9 mouse cellular contexts compared by ENCODE assay signal in genomic region chr2:32661509-32662107, GRCm38 (mm10). TPM values are rescaled to one million over a fixed set of nuclear protein-coding genes. Genes with fewer than 3 reads are reported as not detected.
DNase-seq lines count a peak whose midpoint lies in the region; ATAC-seq lines count a peak whose summit lies in the region.
"Had no signal": no experiment of that assay in that cellular context is flagged by ENCODE, and none has a peak within 500 bp of the region (broad histone marks: within the 10 kb centered on the region; RNA-seq: fewer than 3 reads in every experiment).

No protein-coding gene starts in this region.

- H3K4me2 ChIP-seq in embryonic facial prominence, embryonic 13.5 days: no peak overlapping the region
- H3K4me2 ChIP-seq in kidney, embryonic 14.5 days (replicated peaks; ENCODE audit: low read depth, low read length): no peak overlapping the region
- no peak overlapping the region for H3K4me2 ChIP-seq in midbrain, embryonic 14.5 days (ENCODE audit: low read length)

- H3K36me3 ChIP-seq in embryonic facial prominence, embryonic 13.5 days: peaks cover 9% of the 10 kb centered on the region; the same call in 1 of the 2 replicates
- no peaks in the 10 kb centered on the region; the same call in 1 of the 2 replicates for H3K36me3 ChIP-seq in kidney, embryonic 14.5 days (ENCODE audit: control insufficient read depth, insufficient read depth, low read length)
- H3K36me3 ChIP-seq in midbrain, embryonic 14.5 days (ENCODE audit: control insufficient read depth, insufficient read depth, low read length): no peaks in the 10 kb centered on the region

- DNase-seq in adrenal gland, adult (ENCODE audit: inconsistent age in 2 of 2, low spot score in 1 of 2): peak; percentile 78 to 82
- no peak for DNase-seq in adrenal gland, postnatal 4 days (ENCODE audit: low spot score in 2 of 2)
- peak; percentile 86 for DNase-seq in lung, postnatal 36 days
- DNase-seq in midbrain, embryonic 14.5 days: no peak
- DNase-seq in thymus, postnatal 14 days: no peak
- DNase-seq in right cerebral cortex, postnatal 36 days (ENCODE audit: low spot score in 2 of 2): no peak

- 36% methylated on average over 7 of the region's 7 CpGs for WGBS in embryonic facial prominence, embryonic 13.5 days
- WGBS in kidney, embryonic 14.5 days: 48% methylated on average over 7 of the region's 7 CpGs
- 65% methylated on average over 7 of the region's 7 CpGs for WGBS in midbrain, embryonic 14.5 days

- H3K9me3 ChIP-seq in embryonic facial prominence, embryonic 13.5 days: no peaks in the 10 kb centered on the region
- no peaks in the 10 kb centered on the region for H3K9me3 ChIP-seq in kidney, embryonic 14.5 days (ENCODE audit: control insufficient read depth, low read length)
- no peaks in the 10 kb centered on the region for H3K9me3 ChIP-seq in midbrain, embryonic 14.5 days (ENCODE audit: control insufficient read depth, low read length)

- no peak for ATAC-seq in embryonic facial prominence, embryonic 13.5 days (ENCODE audit: insufficient number of reproducible peaks, insufficient read depth, low FRiP score, low TSS enrichment, low read depth)
- peak; percentile 38; the same call in 1 of the 2 replicates for ATAC-seq in kidney, embryonic 14.5 days (ENCODE audit: low FRiP score, low TSS enrichment)
- ATAC-seq in midbrain, embryonic 14.5 days (ENCODE audit: low FRiP score, low TSS enrichment): no peak; the same call in 1 of the 2 replicates

- no peaks in the 10 kb centered on the region for H3K27me3 ChIP-seq in embryonic facial prominence, embryonic 13.5 days
- H3K27me3 ChIP-seq in kidney, embryonic 14.5 days (ENCODE audit: control insufficient read depth, insufficient read depth, low read length): no peaks in the 10 kb centered on the region
- no peaks in the 10 kb centered on the region for H3K27me3 ChIP-seq in midbrain, embryonic 14.5 days (ENCODE audit: control insufficient read depth, insufficient read depth, low read length)

- H3K27ac ChIP-seq in embryonic facial prominence, embryonic 13.5 days: peak overlapping the region; percentile 64; the same call in 1 of the 2 replicates
- no peak overlapping the region; the same call in 1 of the 2 replicates for H3K27ac ChIP-seq in kidney, embryonic 14.5 days (ENCODE audit: low read depth, low read length)
- no peak overlapping the region for H3K27ac ChIP-seq in midbrain, embryonic 14.5 days (replicated peaks; ENCODE audit: low read depth, low read length)

- H3K4me3 ChIP-seq in embryonic facial prominence, embryonic 13.5 days: no peak overlapping the region
- no peak overlapping the region for H3K4me3 ChIP-seq in kidney, embryonic 14.5 days (ENCODE audit: low read length)
- H3K4me3 ChIP-seq in midbrain, embryonic 14.5 days (replicated peaks; ENCODE audit: low read depth, low read length): no peak overlapping the region
- H3K4me3 ChIP-seq: erythroblast, embryonic 14.5 days had no signal

- H3K9ac ChIP-seq in embryonic facial prominence, embryonic 13.5 days: peak overlapping the region; percentile 46; the same call in 1 of the 2 replicates
- 0 out of 2 replicates have a peak overlapping the region, but pooled peaks have one; percentile 37 for H3K9ac ChIP-seq in kidney, embryonic 14.5 days (ENCODE audit: low read depth, low read length)
- no peak overlapping the region for H3K9ac ChIP-seq in midbrain, embryonic 14.5 days (replicated peaks; ENCODE audit: low read length)

- H3K4me1 ChIP-seq in embryonic facial prominence, embryonic 13.5 days: peaks cover 6% of the 10 kb centered on the region; the same call in 1 of the 2 replicates
- peaks cover 13% of the 10 kb centered on the region; the same call in 1 of the 2 replicates for H3K4me1 ChIP-seq in kidney, embryonic 14.5 days (ENCODE audit: control insufficient read depth, insufficient read depth, low read length)
- H3K4me1 ChIP-seq in midbrain, embryonic 14.5 days (ENCODE audit: control insufficient read depth, insufficient read depth, low read length): no peaks in the 10 kb centered on the region

RNA-seq across cellular contexts. Expression of gene Eng, which starts 15.2 kb away (rescaled TPM):
- total RNA-seq in adrenal gland, postnatal 4 days (2021): 100 to 1,000 TPM in 1 of 2 experiments, 10 to 100 TPM in 1; 97.4 to 103 TPM
- 49.1 and 50.2 TPM in 2 replicates for polyA plus RNA-seq in embryonic facial prominence, embryonic 13.5 days (2015; fragmentation: Nextera tagmentation; extraction: Ambion mirVana)
- polyA plus RNA-seq in kidney, embryonic 14.5 days (2014; fragmentation: Nextera tagmentation; extraction: Ambion mirVana): 34.1 and 55.9 TPM in 2 replicates
- 13.5 and 23.8 TPM in 2 replicates for polyA plus RNA-seq in midbrain, embryonic 14.5 days (2014; fragmentation: Nextera tagmentation; extraction: Ambion mirVana)

RNA-seq across cellular contexts. Expression of gene Ak1, which starts 40.0 kb away (rescaled TPM):
- total RNA-seq in adrenal gland, postnatal 4 days (2021): 10 to 100 TPM; 53.4 to 68.7 TPM
- polyA plus RNA-seq in embryonic facial prominence, embryonic 13.5 days (2015; fragmentation: Nextera tagmentation; extraction: Ambion mirVana): 20.7 and 27.3 TPM in 2 replicates
- polyA plus RNA-seq in kidney, embryonic 14.5 days (2014; fragmentation: Nextera tagmentation; extraction: Ambion mirVana): 22.1 and 25.5 TPM in 2 replicates
- polyA plus RNA-seq in midbrain, embryonic 14.5 days (2014; fragmentation: Nextera tagmentation; extraction: Ambion mirVana): 69.2 and 76.2 TPM in 2 replicates

RNA-seq across cellular contexts. Expression of gene Fpgs, which starts 42.3 kb away (rescaled TPM):
- 10 to 100 TPM; 33.2 to 36.2 TPM for total RNA-seq in adrenal gland, postnatal 4 days (2021)
- polyA plus RNA-seq in embryonic facial prominence, embryonic 13.5 days (2015; fragmentation: Nextera tagmentation; extraction: Ambion mirVana): 29.7 and 34.1 TPM in 2 replicates
- 27.1 and 33.2 TPM in 2 replicates for polyA plus RNA-seq in kidney, embryonic 14.5 days (2014; fragmentation: Nextera tagmentation; extraction: Ambion mirVana)
- 15.3 and 15.6 TPM in 2 replicates for polyA plus RNA-seq in midbrain, embryonic 14.5 days (2014; fragmentation: Nextera tagmentation; extraction: Ambion mirVana)

RNA-seq across cellular contexts. Expression of gene Cdk9, which starts 51.3 kb away (rescaled TPM):
- total RNA-seq in adrenal gland, postnatal 4 days (2021): 100 to 1,000 TPM; 102 to 105 TPM
- polyA plus RNA-seq in embryonic facial prominence, embryonic 13.5 days (2015; fragmentation: Nextera tagmentation; extraction: Ambion mirVana): 102 and 114 TPM in 2 replicates
- 105 and 106 TPM in 2 replicates for polyA plus RNA-seq in kidney, embryonic 14.5 days (2014; fragmentation: Nextera tagmentation; extraction: Ambion mirVana)
- polyA plus RNA-seq in midbrain, embryonic 14.5 days (2014; fragmentation: Nextera tagmentation; extraction: Ambion mirVana): 61.4 and 76.5 TPM in 2 replicates

RNA-seq across cellular contexts. Expression of gene Sh2d3c, which starts 59.2 kb away (rescaled TPM):
- total RNA-seq in adrenal gland, postnatal 4 days (2021): 10 to 100 TPM; 32.3 to 32.9 TPM
- polyA plus RNA-seq in embryonic facial prominence, embryonic 13.5 days (2015; fragmentation: Nextera tagmentation; extraction: Ambion mirVana): 19.4 and 21.8 TPM in 2 replicates
- 19.8 and 25.4 TPM in 2 replicates for polyA plus RNA-seq in kidney, embryonic 14.5 days (2014; fragmentation: Nextera tagmentation; extraction: Ambion mirVana)
- 45.8 and 45.9 TPM in 2 replicates for polyA plus RNA-seq in midbrain, embryonic 14.5 days (2014; fragmentation: Nextera tagmentation; extraction: Ambion mirVana)

Comparison
In these comparisons a context has a peak if more than half of its experiments do, and no peak if none do; other contexts are left out.
1. DNase-seq: peak in adrenal gland, adult (2 of 2) and lung, postnatal 36 days (single experiment); none in adrenal gland, postnatal 4 days (0 of 2), midbrain, embryonic 14.5 days (single experiment), thymus, postnatal 14 days (single experiment) and right cerebral cortex, postnatal 36 days (0 of 2).